Mouse (Mus musculus): ENCODE measurements around the gene Camkk2.
A peak's percentile ranks its signal among the peaks of the same experiment; 100 is the strongest.

- TF ChIP-seq EP300 (IDR thresholded peaks at IDR 0.05): peak; percentile 56
- TF ChIP-seq CTCF (IDR thresholded peaks at IDR 0.05): no peak; the same call in 1 of the 2 replicates
Observed at GRCm38 (mm10) chr5:122820777-122821523, 41.7 kb upstream of the Camkk2 start, which contains the start of gene Anapc5.
